Mouse (Mus musculus): ENCODE results near the gene Kcnt2. TPM values are rescaled to one million over a fixed set of nuclear protein-coding genes. Genes with fewer than 3 reads are reported as not detected.

Gene Kcnt2
- polyA plus RNA-seq, 1 experiment from 2014 or later: 1.3 TPM

- no peak for ATAC-seq (ENCODE audit: insufficient number of reproducible peaks, low FRiP score, low TSS enrichment, low read depth)
- Histone ChIP-seq H3K4me2 (ENCODE audit: low read depth, severe bottlenecking) (no peak overlapping the region), H3K4me3 (ENCODE audit: low read depth, low read length) (no peak overlapping the region)
These were observed 379.0 kb downstream of the Kcnt2 start for GRCm38 (mm10) chr1:140624918-140625317.

GRCm38 (mm10) chr1:140659607-140660340 is 413.8 kb downstream of the Kcnt2 start:
- Histone ChIP-seq H3K27me3 (ENCODE audit: control insufficient read depth, insufficient read depth, low read length) (no peaks in the 10 kb centered on the region), H3K9ac (ENCODE audit: low read length) (no peak overlapping the region), H3K27ac (replicated peaks; ENCODE audit: low read depth, low read length) (no peak overlapping the region), H3K9me3 (ENCODE audit: control insufficient read depth, low read length) (no peaks in the 10 kb centered on the region), H3K4me3 (ENCODE audit: low read depth, low read length) (no peak overlapping the region), H3K36me3 (ENCODE audit: control insufficient read depth, insufficient read depth, low read length) (no peaks in the 10 kb centered on the region), H3K4me1 (ENCODE audit: control insufficient read depth, insufficient read depth, low read length) (no peaks in the 10 kb centered on the region), H3K4me2 (ENCODE audit: low read depth, severe bottlenecking) (no peak overlapping the region)
- DNase-seq (ENCODE audit: low spot score) (no peak), ATAC-seq (ENCODE audit: insufficient number of reproducible peaks, low FRiP score, low TSS enrichment, low read depth) (no peak)
- WGBS: 62% methylated on average over 3 of the region's 3 CpGs

More at GRCm38 (mm10) chr1:140624918-140625317, 379.0 kb downstream of the Kcnt2 start:
- no peak overlapping the region for H3K9ac ChIP-seq (ENCODE audit: low read length)
- H3K27me3 ChIP-seq (ENCODE audit: control insufficient read depth, insufficient read depth, low read length): no peaks in the 10 kb centered on the region
- H3K4me1 ChIP-seq (ENCODE audit: control insufficient read depth, insufficient read depth, low read length): no peaks in the 10 kb centered on the region
- no peak overlapping the region for H3K27ac ChIP-seq (replicated peaks; ENCODE audit: low read depth, low read length)
- H3K36me3 ChIP-seq (ENCODE audit: control insufficient read depth, insufficient read depth, low read length): no peaks in the 10 kb centered on the region
- H3K9me3 ChIP-seq (ENCODE audit: control insufficient read depth, low read length): no peaks in the 10 kb centered on the region
- no peak for DNase-seq (ENCODE audit: low spot score)

GRCm38 (mm10) chr1:140660751-140661403 is 414.9 kb downstream of the Kcnt2 start:
- no peak overlapping the region for H3K27ac ChIP-seq (replicated peaks; ENCODE audit: low read depth, low read length)
- no peak overlapping the region for H3K9ac ChIP-seq (ENCODE audit: low read length)
- no peaks in the 10 kb centered on the region for H3K36me3 ChIP-seq (ENCODE audit: control insufficient read depth, insufficient read depth, low read length)
- ATAC-seq (ENCODE audit: insufficient number of reproducible peaks, low FRiP score, low TSS enrichment, low read depth) (no peak), DNase-seq (ENCODE audit: low spot score) (no peak)
- WGBS: 47% methylated on average over 12 of the region's 12 CpGs
- H3K4me1 ChIP-seq (ENCODE audit: control insufficient read depth, insufficient read depth, low read length): no peaks in the 10 kb centered on the region
- no peaks in the 10 kb centered on the region for H3K27me3 ChIP-seq (ENCODE audit: control insufficient read depth, insufficient read depth, low read length)
- H3K9me3 ChIP-seq (ENCODE audit: control insufficient read depth, low read length): no peaks in the 10 kb centered on the region
- H3K4me3 ChIP-seq (ENCODE audit: low read depth, low read length): no peak overlapping the region
- no peak overlapping the region for H3K4me2 ChIP-seq (ENCODE audit: low read depth, severe bottlenecking)

- no peaks in the 10 kb centered on the region for H3K27me3 ChIP-seq (ENCODE audit: control insufficient read depth, insufficient read depth, low read length)
- no peaks in the 10 kb centered on the region for H3K4me1 ChIP-seq (ENCODE audit: control insufficient read depth, insufficient read depth, low read length)
- ATAC-seq (ENCODE audit: insufficient number of reproducible peaks, low FRiP score, low TSS enrichment, low read depth) (no peak), DNase-seq (ENCODE audit: low spot score) (no peak)
- H3K9me3 ChIP-seq (ENCODE audit: control insufficient read depth, low read length): no peaks in the 10 kb centered on the region
- H3K4me3 ChIP-seq (ENCODE audit: low read depth, low read length): no peak overlapping the region
- H3K27ac ChIP-seq (replicated peaks; ENCODE audit: low read depth, low read length): no peak overlapping the region
- no peak overlapping the region for H3K4me2 ChIP-seq (ENCODE audit: low read depth, severe bottlenecking)
- WGBS: 44% methylated on average over 3 of the region's 3 CpGs
- no peaks in the 10 kb centered on the region for H3K36me3 ChIP-seq (ENCODE audit: control insufficient read depth, insufficient read depth, low read length)
- H3K9ac ChIP-seq (ENCODE audit: low read length): no peak overlapping the region
These were observed 415.4 kb downstream of the Kcnt2 start for GRCm38 (mm10) chr1:140661404-140661787.

Other genes starting within 250 kb of the Kcnt2 start
- 0.80 and 1.1 TPM in 2 replicates for gene Cfh, start 62.4 kb upstream of the Kcnt2 start, polyA plus RNA-seq (2014; fragmentation: Nextera tagmentation; extraction: Ambion mirVana)

Measured in limb, embryonic 11.5 days (tissue).